Mouse (Mus musculus): ENCODE measurements around the gene Zcchc3.
A peak's percentile ranks its signal among the peaks of the same experiment; 100 is the strongest.

Gene Zcchc3

GRCm38 (mm10) chr2:152406126-152406525, 8.7 kb downstream of the Zcchc3 start:
- DNase-seq: peak; percentile 94 to 97

- peak in 1 of 2 experiments; percentile 26 for DNase-seq
These were observed 15.7 kb downstream of the Zcchc3 start for GRCm38 (mm10) chr2:152399122-152399542.

GRCm38 (mm10) chr2:152398691-152399090, 16.1 kb downstream of the Zcchc3 start:
- DNase-seq: peak; percentile 86

GRCm38 (mm10) chr2:152397680-152398435, 17.0 kb downstream of the Zcchc3 start, which contains the start of gene Sox12:
TSS of gene Sox12 (minus strand) at chr2:152398063.
- DNase-seq: peak; percentile 94 to 97

GRCm38 (mm10) chr2:152397004-152397589, 17.7 kb downstream of the Zcchc3 start:
- DNase-seq: peak; percentile 51 to 66

- peak; percentile 42 to 58 for DNase-seq
These were observed 18.5 kb downstream of the Zcchc3 start for GRCm38 (mm10) chr2:152396110-152397003.

- no peak for DNase-seq
These were observed 19.4 kb downstream of the Zcchc3 start for GRCm38 (mm10) chr2:152395271-152395920.

GRCm38 (mm10) chr2:152393225-152394017, 21.4 kb downstream of the Zcchc3 start:
- DNase-seq: no peak

GRCm38 (mm10) chr2:152392786-152393185, 22.0 kb downstream of the Zcchc3 start:
- DNase-seq: peak; percentile 57 to 61

GRCm38 (mm10) chr2:152384191-152384590, 30.6 kb downstream of the Zcchc3 start:
- no peak for DNase-seq

GRCm38 (mm10) chr2:152376345-152376741, 38.5 kb downstream of the Zcchc3 start, which contains the start of gene Nrsn2:
TSS of gene Nrsn2 (minus strand) at chr2:152376638.
- no peak for DNase-seq

GRCm38 (mm10) chr2:152375652-152376344, 39.0 kb downstream of the Zcchc3 start:
- no peak for DNase-seq

GRCm38 (mm10) chr2:152373547-152373946, 41.3 kb downstream of the Zcchc3 start:
- DNase-seq: no peak

GRCm38 (mm10) chr2:152372661-152373060, 42.2 kb downstream of the Zcchc3 start:
- DNase-seq: no peak

- DNase-seq: no peak
These were observed 42.7 kb downstream of the Zcchc3 start for GRCm38 (mm10) chr2:152372104-152372503.

- peak; percentile 48 to 62 for DNase-seq
These were observed 46.2 kb downstream of the Zcchc3 start for GRCm38 (mm10) chr2:152368532-152369140.

GRCm38 (mm10) chr2:152367917-152368316, 46.9 kb downstream of the Zcchc3 start:
- DNase-seq: no peak

- peak; percentile 70 to 72 for DNase-seq
These were observed 51.3 kb downstream of the Zcchc3 start for GRCm38 (mm10) chr2:152363245-152364147.

Measured in cerebellum, adult 18-20 months (tissue).